Mouse (Mus musculus) myocyte (in vitro differentiated cells): ENCODE measurements around the gene Gm49368.

ENCODE experiments used
- CEBPB ChIP-seq: IDR thresholded peaks from 2 replicates; pipeline ENCODE4 v1.6.1; 2011; ENCODE audit warnings: mild to moderate bottlenecking, moderate library complexity; ENCODE audit not compliant: poor library complexity, insufficient read depth, severe bottlenecking
- E2F4 ChIP-seq: IDR thresholded peaks from one replicate; pipeline ENCODE4 v1.6.1; 2011; ENCODE audit warnings: mild to moderate bottlenecking, control low read depth, moderate library complexity; ENCODE audit not compliant: insufficient read depth
- MAX ChIP-seq: IDR thresholded peaks from one replicate; pipeline ENCODE4 v1.6.1; 2011; ENCODE audit warnings: low read depth, mild to moderate bottlenecking, control low read depth
- MYOD1 ChIP-seq, 3 experiments: IDR thresholded peaks; one replicate each; pipeline ENCODE4 v1.6.1; 2011; ENCODE audit warnings: control low read depth in 2 of 3, low read depth in 2 of 3, mild to moderate bottlenecking in 2 of 3, moderate library complexity in 1 of 3; ENCODE audit not compliant: insufficient read length in 2 of 3, control insufficient read depth in 1 of 3
- MYOG ChIP-seq, 3 experiments: IDR thresholded peaks; one replicate each; pipeline ENCODE4 v1.6.1; 2011; ENCODE audit warnings: control low read depth in 2 of 3, low read depth in 2 of 3, mild to moderate bottlenecking in 2 of 3; ENCODE audit not compliant: insufficient read length in 2 of 3, control insufficient read depth in 1 of 3, insufficient read depth in 1 of 3
- POLR2A ChIP-seq: IDR thresholded peaks from one replicate; pipeline ENCODE4 v1.6.1; 2011; ENCODE audit warnings: low read depth, mild to moderate bottlenecking, control low read depth, moderate library complexity; ENCODE audit not compliant: insufficient read length
- POLR2AphosphoS2 ChIP-seq: IDR thresholded peaks from one replicate; pipeline ENCODE4 v1.6.1; 2011; ENCODE audit warnings: low read depth, control low read depth; ENCODE audit not compliant: insufficient read length
- SRF ChIP-seq: IDR thresholded peaks from one replicate; pipeline ENCODE4 v1.6.1; 2011; ENCODE audit warnings: low read depth; ENCODE audit not compliant: control insufficient read depth, insufficient read length
- TCF12 ChIP-seq: IDR thresholded peaks from one replicate; pipeline ENCODE4 v1.6.1; 2011; ENCODE audit warnings: mild to moderate bottlenecking, control low read depth; ENCODE audit not compliant: poor library complexity, insufficient read depth, severe bottlenecking
- TCF3 ChIP-seq: IDR thresholded peaks from one replicate; pipeline ENCODE4 v1.6.1; 2011; ENCODE audit warnings: low read depth, control low read depth; ENCODE audit not compliant: insufficient read length
- USF1 ChIP-seq: IDR thresholded peaks from one replicate; pipeline ENCODE4 v1.6.1; 2011; ENCODE audit warnings: low read depth, mild to moderate bottlenecking, control low read depth, moderate library complexity

DNA sequence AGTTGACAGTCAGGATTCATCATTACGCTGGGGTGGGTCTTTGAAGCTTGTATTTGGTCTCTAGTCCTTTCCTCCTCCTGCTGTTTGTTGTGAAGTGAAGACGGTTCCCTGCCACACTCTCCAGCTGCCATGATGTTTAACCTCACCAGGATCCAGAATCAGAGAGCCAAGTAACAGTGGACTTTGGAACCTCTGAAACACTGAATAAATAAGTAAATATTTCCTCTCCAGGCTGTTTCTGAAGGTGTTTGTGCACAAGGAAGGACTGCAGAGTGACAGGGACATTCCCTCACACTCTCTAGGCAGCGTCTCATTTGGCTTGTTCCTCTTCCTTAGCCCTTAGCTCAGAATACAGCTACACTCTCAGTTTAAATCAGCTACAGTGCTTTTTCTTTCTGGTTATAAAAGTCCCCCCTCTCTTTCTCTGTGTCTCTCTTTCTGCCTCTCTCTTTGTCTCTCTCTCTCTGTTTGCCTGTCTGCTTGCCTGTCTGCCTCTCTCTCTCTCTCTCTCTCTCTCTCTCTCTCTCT is 5.5 kb upstream of the Gm49368 start:
- TF ChIP-seq SRF (no peak), POLR2A (no peak), CEBPB (no peak), MYOG (IDR thresholded peaks at IDR 0.05; ENCODE audit: control insufficient read depth in 1 of 3, insufficient read depth in 1 of 3, insufficient read length in 2 of 3, low read depth in 2 of 3) (no peak), E2F4 (no peak), TCF3 (no peak), USF1 (no peak), TCF12 (no peak), POLR2AphosphoS2 (no peak), MAX (no peak), MYOD1 (IDR thresholded peaks at IDR 0.05; ENCODE audit: control insufficient read depth in 1 of 3, insufficient read length in 2 of 3, low read depth in 2 of 3) (no peak)
